Mouse (Mus musculus): ENCODE results near the gene Sipa1l2.

GRCm38 (mm10) chr8:125391685-125392084 is 177.9 kb downstream of the Sipa1l2 start:
- TF ChIP-seq NANOG (IDR thresholded peaks at IDR 0.05; ENCODE audit: borderline replicate concordance, low read length) (peak; percentile 54; the same call in 1 of the 2 replicates), CTCF (conservative IDR thresholded peaks at IDR 0.05; ENCODE audit: low read length) (no peak), POU5F1 (IDR thresholded peaks at IDR 0.05; ENCODE audit: borderline replicate concordance, low read length) (peak; percentile 63; the same call in 1 of the 2 replicates)
